Mouse (Mus musculus): ENCODE data around the gene Slc10a6. TPM values are rescaled to one million over a fixed set of nuclear protein-coding genes. Genes with fewer than 3 reads are reported as not detected.

Gene Slc10a6
- polyA plus RNA-seq, 1 experiment from 2014 or later: 13.8 TPM

- Histone ChIP-seq H3K4me1 (ENCODE audit: insufficient read depth, low read depth, low read length) (no peaks in the 10 kb centered on the region), H3K27me3 (replicated peaks; ENCODE audit: insufficient read depth, low read length) (no peaks in the 10 kb centered on the region), H3K9ac (replicated peaks; ENCODE audit: low read depth) (no peak overlapping the region), H3K9me3 (ENCODE audit: low read length) (no peaks in the 10 kb centered on the region), H3K4me2 (replicated peaks; ENCODE audit: low read depth, low read length) (no peak overlapping the region), H3K36me3 (ENCODE audit: insufficient read depth, low read length) (no peaks in the 10 kb centered on the region), H3K27ac (ENCODE audit: low read length) (no peak overlapping the region), H3K4me3 (ENCODE audit: low read depth, low read length) (no peak overlapping the region)
- WGBS: 51% methylated on average over 7 of the region's 7 CpGs
- ATAC-seq (no peak), DNase-seq (ENCODE audit: low spot score) (peak; percentile 29)
- TF ChIP-seq CTCF (IDR thresholded peaks at IDR 0.05) (no peak), EP300 (IDR thresholded peaks at IDR 0.05) (no peak)
Measured at GRCm38 (mm10) chr5:103591846-103592245, 37.4 kb downstream of the Slc10a6 start.

GRCm38 (mm10) chr5:103587219-103587618 is 42.0 kb downstream of the Slc10a6 start:
- no peak overlapping the region for H3K27ac ChIP-seq (ENCODE audit: low read length)

GRCm38 (mm10) chr5:103579680-103580420 is 49.4 kb downstream of the Slc10a6 start:
- Histone ChIP-seq H3K27me3 (replicated peaks; ENCODE audit: insufficient read depth, low read length) (no peaks in the 10 kb centered on the region), H3K4me2 (replicated peaks; ENCODE audit: low read depth, low read length) (no peak overlapping the region), H3K4me3 (ENCODE audit: low read depth, low read length) (no peak overlapping the region), H3K36me3 (ENCODE audit: insufficient read depth, low read length) (0 out of 2 replicates have a peak, but pooled peaks cover 5% of the 10 kb centered on the region), H3K9me3 (ENCODE audit: low read length) (no peaks in the 10 kb centered on the region), H3K27ac (ENCODE audit: low read length) (no peak overlapping the region), H3K9ac (replicated peaks; ENCODE audit: low read depth) (no peak overlapping the region), H3K4me1 (ENCODE audit: insufficient read depth, low read depth, low read length) (no peaks in the 10 kb centered on the region)
- WGBS: 61% methylated on average over 11 of the region's 11 CpGs
- TF ChIP-seq EP300 (IDR thresholded peaks at IDR 0.05) (no peak), CTCF (IDR thresholded peaks at IDR 0.05) (peak; percentile 33; the same call in 1 of the 2 replicates)
- DNase-seq (ENCODE audit: low spot score) (peak; percentile 78), ATAC-seq (peak; percentile 89)

More at GRCm38 (mm10) chr5:103587219-103587618, 42.0 kb downstream of the Slc10a6 start:
- Histone ChIP-seq H3K4me3 (ENCODE audit: low read depth, low read length) (no peak overlapping the region), H3K4me2 (replicated peaks; ENCODE audit: low read depth, low read length) (no peak overlapping the region), H3K4me1 (ENCODE audit: insufficient read depth, low read depth, low read length) (no peaks in the 10 kb centered on the region), H3K9me3 (ENCODE audit: low read length) (no peaks in the 10 kb centered on the region), H3K9ac (replicated peaks; ENCODE audit: low read depth) (no peak overlapping the region), H3K27me3 (replicated peaks; ENCODE audit: insufficient read depth, low read length) (no peaks in the 10 kb centered on the region), H3K36me3 (ENCODE audit: insufficient read depth, low read length) (no peaks in the 10 kb centered on the region)
- TF ChIP-seq CTCF (IDR thresholded peaks at IDR 0.05) (peak; percentile 61), EP300 (IDR thresholded peaks at IDR 0.05) (no peak)
- 82% methylated on average over 7 of the region's 7 CpGs for WGBS
- DNase-seq (ENCODE audit: low spot score) (no peak), ATAC-seq (no peak)

DNA sequence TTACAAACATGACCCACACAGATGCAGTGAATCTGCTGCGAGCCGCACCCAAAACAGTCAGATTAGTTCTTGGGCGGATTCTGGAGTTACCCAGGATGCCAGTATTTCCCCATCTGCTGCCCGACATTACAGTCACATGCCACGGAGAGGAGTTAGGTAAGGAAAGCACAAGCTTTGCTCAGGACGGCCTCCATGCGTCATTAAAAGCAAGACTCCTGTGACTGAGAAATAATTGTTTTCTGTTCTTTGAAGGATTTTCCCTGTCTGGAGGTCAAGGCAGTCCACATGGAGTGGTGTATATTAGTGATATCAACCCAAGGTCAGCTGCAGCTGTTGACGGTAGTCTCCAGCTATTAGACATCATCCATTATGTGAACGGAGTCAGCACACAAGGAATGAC is 59.8 kb downstream of the Slc10a6 start:
- ATAC-seq: no peak
- Histone ChIP-seq H3K9ac (replicated peaks; ENCODE audit: low read depth) (no peak overlapping the region), H3K4me2 (replicated peaks; ENCODE audit: low read depth, low read length) (no peak overlapping the region), H3K4me3 (ENCODE audit: low read depth, low read length) (no peak overlapping the region), H3K4me1 (ENCODE audit: insufficient read depth, low read depth, low read length) (no peaks in the 10 kb centered on the region), H3K27me3 (replicated peaks; ENCODE audit: insufficient read depth, low read length) (no peaks in the 10 kb centered on the region), H3K9me3 (ENCODE audit: low read length) (no peaks in the 10 kb centered on the region), H3K36me3 (ENCODE audit: insufficient read depth, low read length) (0 out of 2 replicates have a peak, but pooled peaks cover 3% of the 10 kb centered on the region), H3K27ac (ENCODE audit: low read length) (no peak overlapping the region)
- no peak for DNase-seq (ENCODE audit: low spot score)
- WGBS: 86% methylated on average over 9 of the region's 9 CpGs
- no peak for TF ChIP-seq CTCF (IDR thresholded peaks at IDR 0.05)
- TF ChIP-seq EP300 (IDR thresholded peaks at IDR 0.05): no peak

DNA sequence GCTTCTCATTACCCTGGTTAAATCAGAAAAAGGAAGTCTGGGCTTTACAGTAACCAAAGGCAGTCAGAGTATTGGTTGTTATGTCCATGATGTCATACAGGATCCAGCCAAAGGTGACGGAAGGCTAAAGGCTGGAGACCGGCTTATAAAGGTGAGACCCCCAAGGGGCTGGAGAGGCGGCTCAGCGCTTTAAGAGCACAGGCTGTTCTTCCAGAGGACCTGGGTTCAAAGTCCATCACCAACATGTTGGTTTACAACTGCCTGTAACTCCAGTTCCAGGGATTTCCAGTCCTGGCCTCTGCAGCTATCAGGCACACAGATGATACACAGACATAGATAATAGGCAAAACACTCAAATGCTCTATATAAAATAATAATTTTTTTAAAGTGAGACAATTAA is 61.2 kb downstream of the Slc10a6 start:
- DNase-seq (ENCODE audit: low spot score) (no peak), ATAC-seq (no peak)
- H3K27me3 ChIP-seq (replicated peaks; ENCODE audit: insufficient read depth, low read length): no peaks in the 10 kb centered on the region
- no peak overlapping the region for H3K4me2 ChIP-seq (replicated peaks; ENCODE audit: low read depth, low read length)
- H3K4me3 ChIP-seq (ENCODE audit: low read depth, low read length): no peak overlapping the region
- H3K27ac ChIP-seq (ENCODE audit: low read length): no peak overlapping the region
- no peaks in the 10 kb centered on the region for H3K4me1 ChIP-seq (ENCODE audit: insufficient read depth, low read depth, low read length)
- H3K9me3 ChIP-seq (ENCODE audit: low read length): no peaks in the 10 kb centered on the region
- 0 out of 2 replicates have a peak, but pooled peaks cover 4% of the 10 kb centered on the region for H3K36me3 ChIP-seq (ENCODE audit: insufficient read depth, low read length)
- no peak overlapping the region for H3K9ac ChIP-seq (replicated peaks; ENCODE audit: low read depth)
- 92% methylated on average over 4 of the region's 4 CpGs for WGBS
- no peak for TF ChIP-seq EP300 (IDR thresholded peaks at IDR 0.05)
- TF ChIP-seq CTCF (IDR thresholded peaks at IDR 0.05): no peak

DNA sequence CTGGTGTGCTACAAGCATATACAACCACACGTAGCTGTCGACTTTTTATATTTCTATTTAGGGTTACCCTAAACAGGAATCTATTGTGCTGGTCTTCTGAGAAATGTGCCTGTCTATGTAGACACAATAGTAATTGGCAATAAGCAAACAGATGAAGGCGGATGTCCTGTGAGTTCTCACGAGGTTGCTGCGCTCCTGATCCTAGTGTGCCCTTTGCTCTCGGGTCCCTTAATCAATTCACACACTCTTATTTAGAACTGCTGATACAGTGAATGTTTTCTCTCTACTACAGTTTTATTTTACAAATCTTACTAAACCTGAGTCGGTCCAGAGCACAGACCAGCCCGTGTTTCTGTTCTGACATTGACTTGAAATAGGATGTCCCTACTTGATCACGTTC is 68.7 kb downstream of the Slc10a6 start:
- no peak for TF ChIP-seq CTCF (IDR thresholded peaks at IDR 0.05)
- no peak for TF ChIP-seq EP300 (IDR thresholded peaks at IDR 0.05)
- DNase-seq (ENCODE audit: low spot score): no peak
- Histone ChIP-seq H3K4me1 (ENCODE audit: insufficient read depth, low read depth, low read length) (no peaks in the 10 kb centered on the region), H3K27ac (ENCODE audit: low read length) (no peak overlapping the region), H3K9ac (replicated peaks; ENCODE audit: low read depth) (no peak overlapping the region), H3K4me3 (ENCODE audit: low read depth, low read length) (no peak overlapping the region), H3K36me3 (ENCODE audit: insufficient read depth, low read length) (peaks cover 29% of the 10 kb centered on the region), H3K9me3 (ENCODE audit: low read length) (no peaks in the 10 kb centered on the region), H3K4me2 (replicated peaks; ENCODE audit: low read depth, low read length) (no peak overlapping the region), H3K27me3 (replicated peaks; ENCODE audit: insufficient read depth, low read length) (no peaks in the 10 kb centered on the region)
- no peak for ATAC-seq
- 88% methylated on average over 9 of the region's 9 CpGs for WGBS

Other genes with a start within 250 kb of the Slc10a6 start
- 8.9 and 9.4 TPM in 2 replicates for gene Ptpn13, start 204.2 kb downstream of the Slc10a6 start, polyA plus RNA-seq (2015; fragmentation: Nextera tagmentation; extraction: Ambion mirVana)
- gene 1700016H13Rik, start 26.6 kb upstream of the Slc10a6 start, polyA plus RNA-seq (2015; fragmentation: Nextera tagmentation; extraction: Ambion mirVana): 1.3 and 1.5 TPM in 2 replicates
- 9.4 and 10.0 TPM in 2 replicates for gene Aff1, start 63.0 kb upstream of the Slc10a6 start, polyA plus RNA-seq (2015; fragmentation: Nextera tagmentation; extraction: Ambion mirVana)